Mouse (Mus musculus) limb, embryonic 12.5 days (tissue): ENCODE measurements around the gene Ccdc92b. TPM values are rescaled to one million over a fixed set of nuclear protein-coding genes. Genes with fewer than 3 reads are reported as not detected.
"Not testable (repeated sequence)": the region's sequence is repeated elsewhere in the genome, so short reads cannot be mapped to it uniquely, and the experiment has no call there.

Source experiments
- ATAC-seq: fragments of 200-750 bp; cut with Nextera tagmentation; 2 replicates; pipeline ENCODE4 v1.8.0; 2017; ENCODE audit warnings: low read depth, moderate TSS enrichment; ENCODE audit not compliant: insufficient number of reproducible peaks, insufficient read depth, low FRiP score, low TSS enrichment
- H3K27ac ChIP-seq: fragments of 300-500 bp; sonication (generic); 2 replicates; pipeline ENCODE4 v1.5.1; 2016; ENCODE audit warnings: mild to moderate bottlenecking, moderate library complexity
- H3K27me3 ChIP-seq: fragments of 300-500 bp; sonication (generic); 2 replicates; pipeline ENCODE4 v1.6.1; 2016; ENCODE audit warnings: mild to moderate bottlenecking, moderate library complexity
- H3K36me3 ChIP-seq: fragments of 300-500 bp; sonication (generic); 2 replicates; pipeline ENCODE4 v1.6.1; 2016; ENCODE audit warnings: mild to moderate bottlenecking, moderate library complexity
- H3K4me1 ChIP-seq: fragments of 300-500 bp; sonication (generic); replicated peaks from 2 replicates; pipeline ENCODE4 v1.6.1; 2016
- H3K4me2 ChIP-seq: fragments of 300-500 bp; sonication (generic); 2 replicates; pipeline ENCODE4 v1.6.1; 2016; ENCODE audit warnings: mild to moderate bottlenecking, moderate library complexity
- H3K4me3 ChIP-seq: fragments of 300-500 bp; sonication (generic); replicated peaks from 2 replicates; pipeline ENCODE4 v1.5.1; 2016; ENCODE audit warnings: mild to moderate bottlenecking
- H3K9ac ChIP-seq: fragments of 300-500 bp; sonication (generic); replicated peaks from 2 replicates; pipeline ENCODE4 v1.6.1; 2016; ENCODE audit warnings: mild to moderate bottlenecking, moderate library complexity
- H3K9me3 ChIP-seq: fragments of 300-500 bp; sonication (generic); 2 replicates; pipeline ENCODE4 v1.6.1; 2016; ENCODE audit warnings: mild to moderate bottlenecking, moderate library complexity
- WGBS: fragments of 180-500 bp; shearing (Covaris S2); methylation state at CpG from one replicate; pipeline ENCODE4 v1.1.7; 2016; 5-methylcytosine and 5-hydroxymethylcytosine counted together
- polyA plus RNA-seq: library from polyadenylated mRNA; unstranded; fragments of >200 nt; fragmentation: Nextera tagmentation; extraction: Ambion mirVana; gene quantifications from 2 replicates; pipeline ENCODE4 v1.2.1, GENCODE M21; 2016

Ccdc92b gene
- 0.58 and 0.84 TPM in 2 replicates for polyA plus RNA-seq

GRCm38 (mm10) chr11:74619201-74619955 lies at the start of gene Ccdc92b:
TSS of gene Ccdc92b (plus strand) at chr11:74619605.
- no peaks in the 10 kb centered on the region for H3K36me3 ChIP-seq
- H3K4me1 ChIP-seq, result peaks cover 7% of the 10 kb centered on the region; the same call in 1 of the 2 replicates
- WGBS, result 0% methylated on average over 55 of the region's 63 CpGs
- H3K4me2 ChIP-seq, result peak within 1 kb of the TSS; percentile 61
- ATAC-seq, result peak; percentile 42
- H3K27me3 ChIP-seq, result peaks cover 62% of the 10 kb centered on the region
- H3K27ac ChIP-seq, result no peak within 1 kb of the TSS
- no peaks in the 10 kb centered on the region for H3K9me3 ChIP-seq
- no peak within 1 kb of the TSS for H3K9ac ChIP-seq
- peak within 1 kb of the TSS; percentile 33 for H3K4me3 ChIP-seq

GRCm38 (mm10) chr11:74569735-74570134 lies 49.7 kb upstream of the Ccdc92b start:
- H3K4me1 ChIP-seq, result no peaks in the 10 kb centered on the region
- no peak overlapping the region for H3K27ac ChIP-seq
- H3K9ac ChIP-seq, result no peak overlapping the region
- no peaks in the 10 kb centered on the region for H3K36me3 ChIP-seq
- peaks cover 4% of the 10 kb centered on the region; the same call in 1 of the 2 replicates for H3K27me3 ChIP-seq
- no peak overlapping the region for H3K4me3 ChIP-seq
- H3K9me3 ChIP-seq, result no peaks in the 10 kb centered on the region
- no peak for ATAC-seq
- WGBS, result 70% methylated on average over 6 of the region's 6 CpGs
- no peak overlapping the region for H3K4me2 ChIP-seq

DNA sequence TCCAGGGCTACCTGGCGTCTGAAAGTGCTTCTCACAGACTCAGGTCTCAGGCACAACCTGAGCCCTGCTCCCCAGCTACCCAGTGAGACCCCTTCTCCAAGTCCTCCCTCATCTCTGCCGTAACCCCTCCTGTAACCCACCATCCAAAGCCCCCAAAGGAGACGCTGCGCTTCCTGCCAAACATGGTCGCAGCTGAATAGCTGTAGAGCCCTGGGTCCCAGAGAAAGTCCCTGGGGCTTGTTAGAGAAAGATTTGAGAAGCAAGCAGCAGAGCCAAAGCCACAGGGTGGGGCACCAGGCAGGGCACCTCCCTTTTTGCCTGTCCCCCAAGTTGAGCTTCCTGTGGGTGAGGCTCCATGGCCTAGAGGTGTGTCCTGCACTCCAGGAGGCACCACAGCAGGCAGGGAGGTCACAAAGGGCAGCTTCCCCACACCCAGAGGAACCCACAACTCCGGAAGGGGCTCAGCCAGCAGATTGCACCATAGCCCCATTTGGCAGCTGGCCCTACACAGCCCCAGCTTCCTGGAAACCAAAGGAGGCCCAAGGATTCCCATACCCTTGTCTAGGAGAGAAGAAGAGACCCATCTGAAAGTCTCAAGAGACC lies 46.8 kb upstream of the Ccdc92b start:
- 66% methylated on average over 6 of the region's 6 CpGs for WGBS
- H3K4me3 ChIP-seq, result no peak overlapping the region

GRCm38 (mm10) chr11:74574768-74575434 lies 44.5 kb upstream of the Ccdc92b start:
- ATAC-seq, result no peak
- Histone ChIP-seq H3K4me1 (no peaks in the 10 kb centered on the region), H3K36me3 (no peaks in the 10 kb centered on the region), H3K9me3 (no peaks in the 10 kb centered on the region), H3K4me3 (no peak overlapping the region), H3K4me2 (no peak overlapping the region), H3K9ac (no peak overlapping the region), H3K27me3 (peaks cover 4% of the 10 kb centered on the region; the same call in 1 of the 2 replicates), H3K27ac (no peak overlapping the region)
- 79% methylated on average over 4 of the region's 4 CpGs for WGBS

More for the DNA sequence above, 46.8 kb upstream of the Ccdc92b start:
- Histone ChIP-seq H3K9ac (no peak overlapping the region), H3K4me2 (no peak overlapping the region), H3K27ac (no peak overlapping the region), H3K27me3 (peaks cover 4% of the 10 kb centered on the region; the same call in 1 of the 2 replicates), H3K36me3 (no peaks in the 10 kb centered on the region), H3K4me1 (no peaks in the 10 kb centered on the region), H3K9me3 (no peaks in the 10 kb centered on the region)
- no peak for ATAC-seq

DNA sequence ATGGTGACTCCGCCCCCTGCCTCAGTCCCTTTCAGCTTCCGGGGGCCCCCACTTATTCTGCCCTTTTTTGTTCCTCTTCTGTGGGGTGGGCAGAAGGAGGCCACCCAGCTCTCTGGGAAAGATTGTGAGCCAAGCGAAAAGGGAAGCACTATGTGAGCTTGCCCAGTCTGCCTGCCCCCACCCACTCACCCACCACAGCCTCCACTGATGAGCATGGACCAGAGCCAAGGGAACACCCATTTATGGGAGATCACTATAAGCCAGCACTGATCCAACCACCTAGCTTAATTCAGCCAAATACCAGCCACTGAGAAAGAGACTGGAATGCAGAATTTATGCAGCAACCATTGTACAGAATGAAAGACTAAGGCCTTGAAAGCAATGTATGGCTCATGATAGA lies 43.5 kb upstream of the Ccdc92b start:
- Histone ChIP-seq H3K4me1 (no peaks in the 10 kb centered on the region), H3K4me2 (no peak overlapping the region), H3K27ac (no peak overlapping the region), H3K9me3 (no peaks in the 10 kb centered on the region), H3K4me3 (no peak overlapping the region), H3K9ac (no peak overlapping the region), H3K27me3 (peaks cover 4% of the 10 kb centered on the region; the same call in 1 of the 2 replicates), H3K36me3 (no peaks in the 10 kb centered on the region)
- 81% methylated on average over 3 of the region's 3 CpGs for WGBS
- no peak for ATAC-seq

GRCm38 (mm10) chr11:74577068-74577467 lies 42.3 kb upstream of the Ccdc92b start:
- H3K9ac ChIP-seq, result no peak overlapping the region
- no peak overlapping the region for H3K27ac ChIP-seq
- H3K27me3 ChIP-seq, result peaks cover 4% of the 10 kb centered on the region; the same call in 1 of the 2 replicates
- H3K4me3 ChIP-seq, result no peak overlapping the region
- H3K36me3 ChIP-seq, result no peaks in the 10 kb centered on the region
- H3K4me2 ChIP-seq, result no peak overlapping the region
- H3K9me3 ChIP-seq, result no peaks in the 10 kb centered on the region
- no peaks in the 10 kb centered on the region for H3K4me1 ChIP-seq
- no peak for ATAC-seq
- WGBS, result 72% methylated on average over 3 of the region's 3 CpGs

- peaks cover 19% of the 10 kb centered on the region for H3K27me3 ChIP-seq
- not testable (repeated sequence) for H3K4me3 ChIP-seq, ATAC-seq, H3K4me1 ChIP-seq, H3K9ac ChIP-seq, H3K4me2 ChIP-seq, H3K36me3 ChIP-seq, H3K9me3 ChIP-seq, H3K27ac ChIP-seq
- 52% methylated on average over 4 of the region's 4 CpGs for WGBS
These were observed 38.1 kb upstream of the Ccdc92b start for GRCm38 (mm10) chr11:74581333-74581732.

GRCm38 (mm10) chr11:74582464-74582863 lies 36.9 kb upstream of the Ccdc92b start:
- Histone ChIP-seq H3K4me2 (no peak overlapping the region), H3K36me3 (no peaks in the 10 kb centered on the region), H3K4me1 (no peaks in the 10 kb centered on the region; the same call in 1 of the 2 replicates), H3K9me3 (no peaks in the 10 kb centered on the region), H3K9ac (no peak overlapping the region), H3K4me3 (no peak overlapping the region), H3K27me3 (peaks cover 25% of the 10 kb centered on the region), H3K27ac (no peak overlapping the region)
- ATAC-seq, result no peak
- 76% methylated on average over 3 of the region's 3 CpGs for WGBS

GRCm38 (mm10) chr11:74583824-74584349 lies 35.5 kb upstream of the Ccdc92b start:
- no peak overlapping the region for H3K4me3 ChIP-seq
- no peak for ATAC-seq
- H3K36me3 ChIP-seq, result no peaks in the 10 kb centered on the region
- H3K27ac ChIP-seq, result no peak overlapping the region
- 73% methylated on average over 7 of the region's 7 CpGs for WGBS
- no peak overlapping the region for H3K9ac ChIP-seq
- no peaks in the 10 kb centered on the region; the same call in 1 of the 2 replicates for H3K4me1 ChIP-seq
- no peak overlapping the region for H3K4me2 ChIP-seq
- no peaks in the 10 kb centered on the region for H3K9me3 ChIP-seq
- peaks cover 39% of the 10 kb centered on the region for H3K27me3 ChIP-seq

DNA sequence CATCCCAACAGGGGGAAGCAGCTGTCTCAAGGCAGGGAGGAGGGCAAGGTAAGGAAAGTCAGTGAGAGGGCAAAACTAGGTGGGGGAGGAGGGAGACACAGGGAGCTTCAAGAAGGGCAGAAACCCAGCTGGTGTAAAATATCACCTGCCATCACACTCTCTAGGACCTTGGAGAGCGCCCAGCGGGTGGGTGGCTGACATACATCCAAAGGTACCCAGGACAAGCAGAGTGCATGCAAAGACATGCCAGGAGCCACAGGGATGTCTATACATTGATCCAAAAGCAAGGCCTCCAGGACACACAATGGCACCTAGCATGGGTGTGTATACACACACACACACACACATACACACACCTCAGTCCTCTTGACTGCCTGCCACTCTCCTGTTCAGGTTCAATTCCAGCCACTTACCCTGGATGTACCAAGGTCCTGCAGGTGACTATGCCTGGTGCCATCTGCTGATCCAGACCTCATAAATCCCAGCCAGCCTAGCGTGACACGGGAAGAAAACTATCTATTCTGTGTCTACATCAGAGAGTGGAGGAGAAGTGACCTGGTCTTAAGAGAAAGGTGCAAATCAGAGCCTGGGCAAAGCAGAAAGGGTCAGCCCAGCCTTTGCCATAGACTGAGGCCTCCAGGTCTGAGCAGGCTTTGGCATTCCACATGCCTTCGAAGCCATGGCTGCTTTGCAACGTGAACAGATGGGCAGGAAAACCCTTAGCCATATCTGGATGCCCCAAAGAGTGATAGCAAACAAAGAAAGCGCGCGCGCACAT lies 34.3 kb upstream of the Ccdc92b start:
- H3K27me3 ChIP-seq, result peaks cover 52% of the 10 kb centered on the region

More for the DNA sequence above, 34.3 kb upstream of the Ccdc92b start:
- no peaks in the 10 kb centered on the region for H3K9me3 ChIP-seq
- WGBS, result 66% methylated on average over 10 of the region's 10 CpGs
- no peak overlapping the region for H3K4me2 ChIP-seq
- no peak overlapping the region for H3K9ac ChIP-seq
- H3K27ac ChIP-seq, result no peak overlapping the region
- peaks cover 7% of the 10 kb centered on the region for H3K4me1 ChIP-seq
- no peak overlapping the region for H3K4me3 ChIP-seq
- no peaks in the 10 kb centered on the region for H3K36me3 ChIP-seq
- no peak for ATAC-seq
